21 mouse cellular contexts compared by ENCODE assay signal in the genomic region with DNA sequence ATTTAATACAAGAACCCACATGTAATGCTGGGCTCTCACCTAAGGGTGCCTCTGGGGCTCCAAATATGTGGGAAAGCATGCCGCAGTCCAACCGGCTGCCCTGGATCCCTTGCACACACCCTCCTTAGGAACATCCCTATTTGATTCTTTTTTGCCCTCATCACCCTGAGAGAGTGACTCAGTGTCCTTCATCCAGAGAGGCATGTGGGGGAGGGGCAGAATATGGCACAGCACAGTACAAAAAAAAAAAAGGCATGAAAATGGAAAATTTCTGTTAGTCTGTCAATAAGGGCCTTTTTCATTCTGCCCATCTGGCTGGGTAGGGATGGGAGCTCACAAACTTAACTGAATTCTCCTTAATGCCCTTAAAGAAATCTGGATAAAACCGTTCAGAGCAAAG. TPM values are rescaled to one million over a fixed set of nuclear protein-coding genes. Genes with fewer than 3 reads are reported as not detected.
"Had no signal": no experiment of that assay in that cellular context is flagged by ENCODE, and none has a peak within 500 bp of the region (broad histone marks: within the 10 kb centered on the region; RNA-seq: fewer than 3 reads in every experiment).

No protein-coding gene starts in this region.

- ATAC-seq: liver, postnatal 0 days; lung, postnatal 0 days; midbrain, embryonic 15.5 days had no signal

- H3K27me3 ChIP-seq: midbrain, embryonic 12.5 days; midbrain, embryonic 15.5 days; neural tube, embryonic 13.5 days had no signal

- H3K9me3 ChIP-seq: midbrain, embryonic 12.5 days; midbrain, embryonic 15.5 days; neural tube, embryonic 13.5 days had no signal

- H3K4me3 ChIP-seq: left cerebral cortex, adult 2 months; midbrain, embryonic 12.5 days; midbrain, embryonic 15.5 days; neural tube, embryonic 13.5 days had no signal

- DNase-seq: kidney, postnatal 25 days; layer of hippocampus, postnatal 36 days; liver, postnatal 0 days; lung, embryonic 14.5 days; right cerebral cortex, postnatal 25 days; spleen, adult 18-20 months; thymus, adult 2 months; thymus, postnatal 14 days; thymus, postnatal 4 days had no signal

- H3K4me1 ChIP-seq: midbrain, embryonic 12.5 days; midbrain, embryonic 15.5 days; neural tube, embryonic 13.5 days had no signal

- H3K4me2 ChIP-seq: lung, embryonic 14.5 days; midbrain, embryonic 12.5 days; midbrain, embryonic 15.5 days; neural tube, embryonic 13.5 days had no signal

- H3K36me3 ChIP-seq: midbrain, embryonic 12.5 days; midbrain, embryonic 15.5 days; neural tube, embryonic 13.5 days had no signal

- H3K9ac ChIP-seq: liver, embryonic 14.5 days; liver, postnatal 0 days; lung, embryonic 14.5 days; midbrain, embryonic 12.5 days; midbrain, embryonic 15.5 days; neural tube, embryonic 13.5 days had no signal

- H3K27ac ChIP-seq: kidney, postnatal 0 days; left cerebral cortex, adult 2 months; liver, embryonic 14.5 days; macrophage; midbrain, embryonic 12.5 days; midbrain, embryonic 15.5 days; neural tube, embryonic 13.5 days had no signal

RNA-seq across cellular contexts. Expression of gene Ccdc113, which starts 36.1 kb away (rescaled TPM):
- total RNA-seq: liver, adult 2 months; megakaryocyte, adult 5-6 weeks; neutrophil, adult 5-6 weeks had no signal
- polyA plus RNA-seq: limb, embryonic 11.5 days; liver, adult 2 months; liver, embryonic 14.5 days; liver, postnatal 0 days; macrophage had no signal
